In the genomic region with DNA sequence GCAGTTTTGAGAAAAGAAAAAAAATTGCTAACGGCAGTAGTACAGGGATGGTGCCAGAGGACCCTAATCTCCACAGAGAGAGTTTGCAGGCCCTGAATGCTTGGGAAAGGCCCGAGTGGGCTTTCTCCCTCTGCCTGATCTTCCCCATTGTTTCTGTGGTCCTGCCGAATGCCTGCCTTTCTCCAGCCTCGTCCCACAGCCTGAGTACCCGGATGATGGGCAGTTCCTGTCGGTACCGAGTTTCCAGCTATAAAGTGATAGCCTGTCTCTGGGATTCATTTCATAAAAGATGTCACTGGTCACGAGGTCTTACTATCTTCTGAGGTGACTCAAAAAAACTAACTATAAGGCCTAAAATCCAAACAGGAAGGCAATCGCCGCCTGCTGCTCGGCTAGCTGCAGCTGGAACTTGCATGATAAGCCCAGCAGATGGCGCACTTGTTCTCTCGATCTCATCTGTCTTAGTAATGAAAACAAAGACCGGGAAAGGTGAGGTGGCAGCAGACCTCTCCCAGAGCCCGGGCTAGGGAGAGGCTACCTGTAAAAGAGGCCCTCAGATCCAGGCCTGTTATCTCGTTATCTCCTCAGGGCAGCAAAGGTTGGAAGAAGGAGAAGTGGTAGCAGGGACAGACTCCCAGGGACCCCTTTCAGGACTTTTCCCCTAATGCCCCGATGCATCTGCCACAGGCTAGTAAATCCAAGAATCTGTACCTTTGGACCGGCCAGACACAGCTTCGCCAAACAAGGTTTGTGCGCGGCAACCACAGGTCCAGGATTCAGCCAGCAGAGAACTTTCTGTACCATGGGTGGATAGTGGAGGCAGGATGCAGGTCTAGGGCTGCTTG, we compare ENCODE assay signal across 8 mouse cellular contexts. TPM values are rescaled to one million over a fixed set of nuclear protein-coding genes. Genes with fewer than 3 reads are reported as not detected.
DNase-seq lines count a peak whose midpoint lies in the region; ATAC-seq lines count a peak whose summit lies in the region.

No protein-coding gene starts in this region.

- H3K4me2 ChIP-seq in hindbrain, embryonic 15.5 days = peak overlapping the region; percentile 51

- peaks cover 10% of the 10 kb centered on the region for H3K4me1 ChIP-seq in hindbrain, embryonic 15.5 days (replicated peaks)

- peak overlapping the region; percentile 52 for H3K27ac ChIP-seq in hindbrain, embryonic 15.5 days (replicated peaks)

- no peaks in the 10 kb centered on the region for H3K9me3 ChIP-seq in hindbrain, embryonic 15.5 days

- H3K36me3 ChIP-seq in hindbrain, embryonic 15.5 days = no peaks in the 10 kb centered on the region

- peak overlapping the region; percentile 14; the same call in 1 of the 2 replicates for H3K4me3 ChIP-seq in hindbrain, embryonic 15.5 days

- ATAC-seq in hindbrain, embryonic 15.5 days (ENCODE audit: low FRiP score, low read depth) = peak; percentile 75

- DNase-seq in NIH3T3 (ENCODE audit: low read depth) = peak; percentile 93
- DNase-seq in cerebellum, postnatal 14 days = peak; percentile 92 to 93
- peak; percentile 86 to 90 for DNase-seq in frontal cortex, postnatal 36 days (ENCODE audit: low spot score in 2 of 2)
- peak; percentile 76 to 77 for DNase-seq in layer of hippocampus, postnatal 36 days
- peak; percentile 83 for DNase-seq in lung, postnatal 25 days (ENCODE audit: low spot score)
- DNase-seq in retina, postnatal 1 day = peak; percentile 90
- peak; percentile 89 for DNase-seq in thymus, postnatal 4 days

- 24% methylated on average over 21 of the region's 21 CpGs for WGBS in hindbrain, embryonic 15.5 days

- H3K27me3 ChIP-seq in hindbrain, embryonic 15.5 days = no peaks in the 10 kb centered on the region

- H3K9ac ChIP-seq in hindbrain, embryonic 15.5 days = peak overlapping the region; percentile 34

RNA-seq across cellular contexts. Expression of gene Commd9, which starts 19.7 kb away (rescaled TPM):
- polyA plus RNA-seq in hindbrain, embryonic 15.5 days (2015; fragmentation: Nextera tagmentation; extraction: Ambion mirVana) = 97.3 and 100 TPM in 2 replicates
- total RNA-seq in layer of hippocampus, postnatal 36 days (2021) = 10 to 100 TPM; 33.7 to 38.3 TPM

RNA-seq across cellular contexts. Expression of gene Prr5l, which starts 22.9 kb away (rescaled TPM):
- 5.9 and 6.6 TPM in 2 replicates for polyA plus RNA-seq in hindbrain, embryonic 15.5 days (2015; fragmentation: Nextera tagmentation; extraction: Ambion mirVana)
- total RNA-seq in layer of hippocampus, postnatal 36 days (2021) = 10 to 100 TPM in 1 of 2 experiments, 1 to 10 TPM in 1; 8.6 to 10.7 TPM

Comparison
In these comparisons a context has a peak if more than half of its experiments do, and no peak if none do; other contexts are left out.
1. Peak in every context shown above with its lines: DNase-seq, ATAC-seq, H3K4me3 ChIP-seq and H3K27ac ChIP-seq.